Mouse (Mus musculus) natural killer cell, adult 2 months (primary cell): Measurements from ENCODE around the gene Defb33.

ENCODE experiments used
- DNase-seq, 2 experiments: peaks; one replicate each; pipeline ENCODE4 v3.0.0; 2022; ENCODE audit warnings: low spot score in 2 of 2

Defb33 gene

DNA sequence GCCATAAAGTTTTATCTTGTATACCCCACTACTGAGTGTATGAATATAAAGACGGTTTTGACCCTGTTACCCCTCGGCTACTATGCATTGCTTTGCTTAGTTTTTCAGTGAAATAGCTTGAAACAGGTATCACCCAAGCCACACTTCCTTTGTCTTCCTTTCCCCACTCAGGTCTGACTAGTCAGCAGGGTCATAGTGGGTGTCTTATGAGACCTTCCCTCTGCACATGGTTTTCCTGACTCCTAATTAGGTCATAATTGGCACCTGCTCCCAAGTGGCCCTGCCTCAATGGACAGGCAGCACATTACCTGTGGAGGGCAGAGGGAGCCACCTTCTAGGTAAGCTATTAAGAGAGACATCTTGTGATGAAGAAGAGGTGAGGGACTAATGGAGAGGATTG, at the start of gene Defb33:
Gene Defb33 (plus strand): TSS at position 301 of the 400 bp plus-strand sequence.
- DNase-seq: no peak

DNA sequence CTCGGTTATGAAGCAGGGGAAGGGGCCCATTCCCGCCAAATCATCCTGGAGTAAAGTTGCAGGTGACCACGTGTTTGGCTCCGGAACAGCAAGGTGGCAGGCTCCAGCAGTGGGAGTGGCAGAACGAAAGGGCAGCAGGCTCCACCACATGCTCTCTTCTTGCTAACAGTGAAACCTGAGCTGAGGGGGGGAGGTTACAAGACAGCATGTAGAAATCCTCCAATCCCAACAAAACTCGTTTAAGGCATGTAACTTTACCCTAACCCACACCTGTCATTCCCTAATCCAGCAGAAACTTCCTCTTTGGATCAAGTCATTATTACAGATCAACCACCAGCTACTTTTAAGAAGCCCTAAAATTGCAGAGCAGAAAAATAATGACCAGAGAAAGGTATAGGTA, 17.9 kb upstream of the Defb33 start:
- no peak for DNase-seq

DNA sequence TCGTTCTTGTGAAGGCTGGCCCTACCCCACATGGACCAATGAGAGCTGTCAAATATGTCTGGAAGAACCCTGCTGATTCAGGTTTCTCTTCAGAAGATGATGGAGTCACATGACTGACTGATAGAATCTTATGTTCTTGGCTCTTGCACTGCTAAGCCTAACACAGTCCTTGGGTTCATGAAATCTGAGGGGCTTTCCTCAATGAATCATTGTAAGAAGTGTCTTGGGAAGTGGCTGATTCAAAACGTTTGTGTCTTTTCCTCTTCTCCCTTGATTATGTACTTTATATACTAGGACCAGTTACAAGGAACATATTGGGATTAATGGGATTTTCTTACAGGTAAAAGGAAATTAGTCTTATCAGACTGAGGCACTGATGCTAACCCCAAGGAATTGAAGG, 10.1 kb downstream of the Defb33 start, which contains the start of gene Gm15056:
Gene Gm15056 (minus strand): TSS at position 101 of the 400 bp plus-strand sequence.
- no peak for DNase-seq

DNA sequence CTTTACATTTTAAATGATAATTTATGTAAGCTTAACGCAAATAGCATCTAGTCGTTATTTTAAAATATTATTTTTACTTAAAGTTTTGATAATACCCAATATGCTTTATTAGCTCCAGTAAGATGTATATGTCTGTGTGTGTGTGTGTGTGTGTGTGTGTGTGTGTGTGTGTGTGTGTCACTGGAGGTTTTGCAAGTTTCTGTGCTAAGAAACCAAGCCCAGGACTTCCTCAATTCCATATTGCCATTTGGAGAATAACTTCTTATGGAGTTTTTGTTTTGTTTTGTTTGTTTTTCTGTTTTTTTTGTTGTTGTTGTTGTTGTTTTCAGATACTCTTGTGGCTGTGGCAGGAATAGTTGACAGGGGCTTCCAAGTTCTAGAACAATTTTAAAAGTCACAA, 14.7 kb downstream of the Defb33 start:
- DNase-seq: no peak

DNA sequence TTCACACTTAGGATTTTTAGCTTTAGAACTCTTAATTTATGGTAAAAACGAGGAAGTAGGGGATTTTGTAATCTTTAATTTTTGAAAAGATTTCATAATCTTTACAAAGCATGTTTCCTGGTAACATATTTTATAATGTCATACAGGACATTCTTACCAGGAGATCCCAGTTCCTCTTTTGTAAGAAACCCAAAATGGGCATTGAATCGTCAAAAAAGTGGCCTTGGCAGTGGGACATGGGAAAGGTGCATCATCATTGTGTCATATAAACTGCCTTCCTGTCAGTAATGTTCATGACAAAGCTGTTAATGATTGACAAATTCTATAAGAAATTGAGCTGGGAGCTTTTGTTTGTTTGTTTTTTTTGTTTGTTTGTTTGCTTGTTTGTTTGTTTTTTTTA, 15.8 kb downstream of the Defb33 start:
- no peak for DNase-seq

DNA sequence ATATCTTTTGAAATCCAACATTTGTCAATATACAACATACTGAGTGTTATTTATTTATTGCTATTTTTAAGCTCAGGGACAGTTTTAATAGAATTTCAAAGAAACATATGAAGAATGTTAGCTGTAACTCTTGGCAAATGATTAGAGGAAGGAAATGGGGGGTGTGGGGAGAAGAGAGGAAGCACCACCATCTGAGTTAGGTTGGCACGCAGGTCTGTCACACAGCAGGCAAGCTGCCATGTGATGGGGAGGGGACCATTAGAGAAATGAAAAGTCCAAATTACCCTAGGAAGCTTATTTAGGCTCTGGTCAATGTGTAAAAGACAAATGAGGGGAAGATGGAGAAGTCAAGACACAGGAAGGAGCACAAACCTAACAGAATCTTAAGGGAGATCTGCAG, 19.8 kb downstream of the Defb33 start:
- no peak for DNase-seq

DNA sequence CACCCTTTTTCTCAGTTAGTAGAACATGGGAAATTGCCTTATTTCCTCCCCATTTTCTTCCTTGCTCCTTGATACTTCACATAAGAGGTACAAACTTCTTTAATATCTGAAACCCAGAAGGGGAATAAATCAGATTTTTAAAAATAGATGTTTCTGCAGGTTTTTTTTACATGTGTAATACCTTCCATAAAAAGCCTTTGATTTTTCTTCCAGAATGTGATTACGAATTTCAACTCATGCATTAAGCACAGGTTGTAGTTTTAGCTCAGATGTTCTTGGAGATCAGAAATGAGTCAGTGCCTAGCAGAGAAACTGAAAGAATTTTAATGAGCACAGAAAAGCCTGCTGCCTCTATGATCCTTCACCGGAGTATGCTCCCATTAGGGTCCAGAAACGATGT, 29.5 kb downstream of the Defb33 start, which contains the start of gene Gm6040:
Gene Gm6040 (minus strand): TSS at position 101 of the 400 bp plus-strand sequence.
- DNase-seq: no peak

DNA sequence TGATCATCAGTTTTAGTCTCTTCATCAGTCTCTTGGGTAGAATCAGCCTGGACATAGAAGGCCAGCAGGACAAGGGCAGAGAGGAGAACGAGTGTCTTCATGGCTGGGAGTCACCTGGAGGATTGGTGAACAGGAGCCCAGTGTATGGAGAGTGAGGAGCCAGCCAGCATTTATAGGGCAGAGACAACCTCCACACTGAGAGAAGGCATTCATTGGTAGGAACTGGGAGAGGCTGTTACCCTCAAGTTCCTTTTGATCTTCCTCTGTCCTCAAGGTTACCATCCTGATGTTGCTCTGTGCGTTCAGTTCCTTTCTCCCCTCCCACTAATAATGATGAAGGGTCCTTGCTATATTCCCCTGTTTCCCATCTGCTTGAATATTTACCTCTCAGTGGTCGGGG, 52.1 kb downstream of the Defb33 start, which contains the start of gene AY761185:
Gene AY761185 (minus strand): TSS at position 101 of the 400 bp plus-strand sequence.
- no peak for DNase-seq
